Mouse (Mus musculus) splenic B cell, adult 2 months (primary cell): ENCODE measurements at regions not wholly inside any gene's neighbourhood (a gene's known extent, or its start where the extent isn't known, plus 50 kb on each side); places are given as distances from the start of the nearest gene placed in this dataset.

Experiments used
- DNase-seq: peaks from one replicate; pipeline ENCODE4 v3.0.0-alpha.2; 2011; ENCODE audit warnings: low read depth, low spot score
- H3K27me3 ChIP-seq: 2 replicates; pipeline ENCODE4 v1.6.1; 2012; ENCODE audit warnings: mild to moderate bottlenecking, low read length, moderate library complexity, mixed read lengths; ENCODE audit not compliant: control insufficient read depth, poor library complexity, insufficient read depth, severe bottlenecking
- H3K36me3 ChIP-seq: 2 replicates; pipeline ENCODE4 v1.6.1; 2012; ENCODE audit warnings: mild to moderate bottlenecking, low read length, moderate library complexity, mixed read lengths; ENCODE audit not compliant: control insufficient read depth, poor library complexity, insufficient read depth, severe bottlenecking

GRCm38 (mm10) chr13:41541139-41541538 lies 54.0 kb upstream of the Nedd9 start:
- no peaks in the 10 kb centered on the region for H3K27me3 ChIP-seq
- no peak for DNase-seq
- no peaks in the 10 kb centered on the region; the same call in 1 of the 2 replicates for H3K36me3 ChIP-seq

GRCm38 (mm10) chr13:41546063-41546462 lies 58.9 kb upstream of the Nedd9 start:
- no peaks in the 10 kb centered on the region for H3K27me3 ChIP-seq
- peak; percentile 82 for DNase-seq
- no peaks in the 10 kb centered on the region for H3K36me3 ChIP-seq

GRCm38 (mm10) chr13:41546531-41546930 lies 59.2 kb upstream of the Tmem170b start:
- peak; percentile 64 for DNase-seq
- Histone ChIP-seq H3K36me3 (no peaks in the 10 kb centered on the region), H3K27me3 (no peaks in the 10 kb centered on the region)

GRCm38 (mm10) chr13:41549283-41549682 lies 56.4 kb upstream of the Tmem170b start:
- DNase-seq: no peak
- Histone ChIP-seq H3K36me3 (no peaks in the 10 kb centered on the region), H3K27me3 (no peaks in the 10 kb centered on the region)

GRCm38 (mm10) chr13:41550246-41550900 lies 55.3 kb upstream of the Tmem170b start:
- DNase-seq: no peak
- H3K27me3 ChIP-seq: no peaks in the 10 kb centered on the region
- no peaks in the 10 kb centered on the region for H3K36me3 ChIP-seq

GRCm38 (mm10) chr13:41551711-41552349 lies 53.9 kb upstream of the Tmem170b start:
- no peaks in the 10 kb centered on the region for H3K27me3 ChIP-seq
- DNase-seq: no peak
- H3K36me3 ChIP-seq: no peaks in the 10 kb centered on the region

GRCm38 (mm10) chr13:41554401-41554800 lies 51.3 kb upstream of the Tmem170b start:
- H3K27me3 ChIP-seq: no peaks in the 10 kb centered on the region
- H3K36me3 ChIP-seq: no peaks in the 10 kb centered on the region
- no peak for DNase-seq
